Mouse (Mus musculus): ENCODE measurements around the gene Rsad2.
"Not testable (repeated sequence)": the region's sequence is repeated elsewhere in the genome, so short reads cannot be mapped to it uniquely, and the experiment has no call there.

GRCm38 (mm10) chr12:26428771-26429170, 27.5 kb downstream of the Rsad2 start:
- TF ChIP-seq ETS1 (conservative IDR thresholded peaks at IDR 0.05; ENCODE audit: low read depth, low read length); CTCF (conservative IDR thresholded peaks at IDR 0.05 in 1 of 2, IDR thresholded peaks at IDR 0.05 in 1 of 2; ENCODE audit: low read depth in 2 of 2, low read length in 2 of 2); POLR2A (IDR thresholded peaks at IDR 0.05; ENCODE audit: low read depth, low read length): not testable (repeated sequence)
